Mouse (Mus musculus) c-Kit-positive CD71-positive TER-119-positive erythroid progenitor cells, embryonic 14.5 days (primary cell): ENCODE measurements around the gene Btg3.
A peak's percentile ranks its signal among the peaks of the same experiment; 100 is the strongest.

Experiments
- DNase-seq: peaks from one replicate; pipeline ENCODE4 v3.0.0-alpha.2; 2013; ENCODE audit warnings: low spot score

Gene Btg3

DNA sequence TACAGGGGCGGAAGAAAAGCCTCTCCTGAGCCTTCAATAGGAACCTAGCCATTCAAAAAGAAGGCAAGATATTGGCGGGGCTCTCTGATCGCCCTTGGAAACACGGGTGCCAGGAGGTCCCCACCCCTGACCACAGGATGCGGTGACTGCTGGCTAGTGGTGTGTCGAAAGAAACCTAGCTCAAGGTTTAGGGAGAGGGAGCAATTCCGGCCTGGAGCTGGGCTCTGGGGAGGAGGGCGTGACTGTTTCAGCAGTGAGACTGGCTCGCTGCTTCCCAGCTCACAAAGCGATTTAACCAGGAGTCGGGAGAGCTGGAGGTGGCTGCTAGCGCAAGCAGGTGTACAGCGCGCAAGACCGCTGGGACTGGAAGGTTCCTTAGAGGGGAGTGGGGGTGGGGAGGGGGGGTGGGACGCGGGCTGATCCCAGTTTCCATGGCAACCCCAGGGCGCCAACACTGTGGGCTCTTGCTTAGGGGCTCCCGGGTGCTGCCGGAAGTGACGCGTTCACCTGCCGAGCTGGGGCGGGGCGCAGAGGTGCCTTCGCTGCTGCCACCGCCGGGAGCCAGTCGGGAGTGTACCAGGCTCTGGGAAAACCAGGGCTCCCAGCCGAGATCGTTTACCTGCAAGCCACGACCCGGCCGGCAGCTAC lies 75.7 kb downstream of the Btg3 start, which contains the start of gene Cxadr:
Gene Cxadr, plus strand, starts transcription at position 307 of the 648 bp plus-strand sequence.
- no peak for DNase-seq

- DNase-seq = no peak
These were observed 80.9 kb downstream of the Btg3 start for GRCm38 (mm10) chr16:78296114-78296513.

DNA sequence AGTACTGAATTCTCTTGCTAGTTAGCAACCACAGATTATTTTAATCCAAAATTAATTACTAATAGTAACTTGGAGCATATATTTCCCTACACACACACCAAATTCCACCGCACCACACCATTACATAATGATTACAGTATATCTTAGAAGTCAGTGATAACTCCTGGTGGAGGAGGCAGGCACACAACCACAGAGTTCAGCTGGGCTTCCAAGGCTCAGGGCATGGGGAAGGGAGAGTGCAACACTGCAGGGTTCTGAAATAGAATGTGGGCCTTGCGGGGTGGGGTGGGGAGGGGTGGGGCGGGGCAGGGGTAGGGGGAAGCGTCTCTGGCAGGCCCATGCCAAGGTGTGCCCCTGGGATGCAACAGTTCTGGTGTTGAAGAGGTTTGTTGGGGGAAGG lies 81.4 kb downstream of the Btg3 start:
- no peak for DNase-seq

DNA sequence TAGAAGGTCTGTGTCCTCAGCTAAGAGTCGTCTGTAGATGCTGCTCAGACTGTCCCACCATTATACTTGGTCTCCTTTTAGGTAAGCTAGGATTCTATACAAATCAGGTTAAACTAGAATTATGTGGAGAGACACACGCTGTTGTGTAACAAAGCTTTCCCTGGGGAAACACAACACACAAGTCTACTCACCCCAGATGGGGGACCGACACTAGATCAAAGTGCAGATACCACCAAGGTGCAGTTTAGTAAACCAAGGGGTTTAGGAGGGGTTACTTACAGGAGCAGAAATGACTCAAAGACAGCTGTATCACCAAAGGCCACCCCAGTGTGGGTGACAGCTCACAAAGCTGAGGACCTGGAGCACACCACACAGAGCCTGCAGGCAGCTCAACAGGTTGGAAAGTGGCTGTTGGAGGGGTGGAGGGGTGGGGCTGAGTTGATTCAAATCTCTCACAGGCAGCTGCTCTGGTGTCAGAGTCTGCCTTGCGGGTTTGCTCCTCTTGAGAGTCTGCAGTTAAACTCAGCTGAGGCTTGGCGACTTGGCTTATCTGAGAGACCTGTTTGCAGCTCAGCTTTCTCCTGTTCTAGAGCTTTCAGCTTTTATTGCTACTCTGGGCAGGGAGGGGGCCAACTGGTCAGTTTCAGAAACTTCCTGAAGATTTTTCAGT lies 82.3 kb downstream of the Btg3 start:
- peak; percentile 8 for DNase-seq

GRCm38 (mm10) chr16:78294051-78294450 lies 82.9 kb downstream of the Btg3 start:
- DNase-seq = no peak

- DNase-seq = no peak
These were observed 93.8 kb downstream of the Btg3 start for GRCm38 (mm10) chr16:78283231-78283630.
